Mouse (Mus musculus): ENCODE results near the gene Serpinb9. TPM values are rescaled to one million over a fixed set of nuclear protein-coding genes. Genes with fewer than 3 reads are reported as not detected.

Serpinb9 gene
- total and polyA plus RNA-seq, 2 experiments from 2014 or later = 3.4 to 3.8 TPM

GRCm38 (mm10) chr13:33001341-33001740 is 1.7 kb upstream of the Serpinb9 start:
- WGBS = 96% methylated on average over 5 of the region's 5 CpGs

GRCm38 (mm10) chr13:33003523-33004413 is 718 bp downstream of the Serpinb9 start:
- peak overlapping the region; percentile 25 for H3K4me3 ChIP-seq (ENCODE audit: low read length)
- ATAC-seq = 0 out of 2 replicates have a peak, but pooled peaks have one; percentile 38
- no peaks in the 10 kb centered on the region for H3K4me1 ChIP-seq (ENCODE audit: insufficient read depth, low read length)
- no peaks in the 10 kb centered on the region for H3K9me3 ChIP-seq (ENCODE audit: low read length)
- H3K36me3 ChIP-seq (ENCODE audit: insufficient read depth, low read length) = no peaks in the 10 kb centered on the region
- whole genome bisulfite sequencing = 65% methylated on average over 9 of the region's 9 CpGs
- peak overlapping the region; percentile 44 for H3K9ac ChIP-seq (replicated peaks; ENCODE audit: low read length)
- peak overlapping the region; percentile 54 for H3K4me2 ChIP-seq (ENCODE audit: low read depth, low read length)
- no peak for DNase-seq (ENCODE audit: low spot score)
- no peak for TF ChIP-seq CTCF (IDR thresholded peaks at IDR 0.05; ENCODE audit: low read depth)
- peak overlapping the region; percentile 68 for H3K27ac ChIP-seq
- no peaks in the 10 kb centered on the region for H3K27me3 ChIP-seq (ENCODE audit: insufficient read depth, low read length)

More at GRCm38 (mm10) chr13:33001341-33001740, 1.7 kb upstream of the Serpinb9 start:
- Histone ChIP-seq H3K36me3 (ENCODE audit: insufficient read depth, low read length) (no peaks in the 10 kb centered on the region), H3K4me2 (ENCODE audit: low read depth, low read length) (no peak overlapping the region), H3K9me3 (ENCODE audit: low read length) (no peaks in the 10 kb centered on the region), H3K4me1 (ENCODE audit: insufficient read depth, low read length) (no peaks in the 10 kb centered on the region), H3K27ac (no peak overlapping the region), H3K9ac (replicated peaks; ENCODE audit: low read length) (no peak overlapping the region), H3K4me3 (ENCODE audit: low read length) (no peak overlapping the region), H3K27me3 (ENCODE audit: insufficient read depth, low read length) (no peaks in the 10 kb centered on the region)
- no peak for ATAC-seq
- DNase-seq (ENCODE audit: low spot score) = no peak
- TF ChIP-seq CTCF (IDR thresholded peaks at IDR 0.05; ENCODE audit: low read depth) = no peak

DNA sequence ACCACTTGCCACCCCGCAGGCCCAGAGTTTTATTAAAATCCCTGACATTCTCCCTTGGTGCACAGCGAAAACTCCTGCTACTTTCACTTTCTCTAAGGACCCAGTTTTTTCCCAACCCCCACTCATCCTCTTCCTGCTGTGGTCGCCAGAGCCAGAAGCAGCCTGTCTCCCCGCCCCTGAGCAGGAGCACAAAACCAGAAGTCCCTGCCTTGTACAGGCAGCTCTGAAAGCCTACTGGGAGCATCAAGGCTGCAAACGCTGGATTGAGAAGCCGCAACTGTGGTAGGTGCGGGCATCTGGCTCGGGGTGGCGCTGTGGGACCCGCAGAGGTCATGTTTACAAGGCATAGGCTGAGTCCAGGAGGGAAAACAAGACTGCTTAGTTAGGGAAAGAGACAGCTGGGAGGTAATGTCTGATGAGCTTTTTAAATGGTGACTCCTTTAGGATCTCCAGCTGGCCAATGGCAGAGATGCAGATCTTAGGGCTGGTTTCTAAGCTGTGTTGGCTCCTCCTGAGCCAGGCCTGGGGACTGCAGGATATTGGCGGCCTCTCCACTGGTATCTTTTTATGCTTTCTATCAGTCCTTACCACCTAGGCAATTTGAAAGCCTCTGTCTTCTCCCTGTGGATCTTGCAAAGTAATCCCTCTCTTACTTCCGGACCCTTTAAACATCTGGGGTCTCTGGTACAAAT is 1.5 kb downstream of the Serpinb9 start:
- H3K9ac ChIP-seq (replicated peaks; ENCODE audit: low read length) = peak overlapping the region; percentile 44
- DNase-seq (ENCODE audit: low spot score) (peak; percentile 80), ATAC-seq (peak; percentile 96)
- no peaks in the 10 kb centered on the region for H3K9me3 ChIP-seq (ENCODE audit: low read length)
- 21% methylated on average over 12 of the region's 12 CpGs for WGBS
- peak overlapping the region; percentile 54 for H3K4me2 ChIP-seq (ENCODE audit: low read depth, low read length)
- H3K4me3 ChIP-seq (ENCODE audit: low read length) = peak overlapping the region; percentile 25
- no peaks in the 10 kb centered on the region for H3K36me3 ChIP-seq (ENCODE audit: insufficient read depth, low read length)
- peak; percentile 77 for TF ChIP-seq CTCF (IDR thresholded peaks at IDR 0.05; ENCODE audit: low read depth)
- peak overlapping the region; percentile 68 for H3K27ac ChIP-seq
- no peaks in the 10 kb centered on the region for H3K4me1 ChIP-seq (ENCODE audit: insufficient read depth, low read length)
- no peaks in the 10 kb centered on the region for H3K27me3 ChIP-seq (ENCODE audit: insufficient read depth, low read length)

DNA sequence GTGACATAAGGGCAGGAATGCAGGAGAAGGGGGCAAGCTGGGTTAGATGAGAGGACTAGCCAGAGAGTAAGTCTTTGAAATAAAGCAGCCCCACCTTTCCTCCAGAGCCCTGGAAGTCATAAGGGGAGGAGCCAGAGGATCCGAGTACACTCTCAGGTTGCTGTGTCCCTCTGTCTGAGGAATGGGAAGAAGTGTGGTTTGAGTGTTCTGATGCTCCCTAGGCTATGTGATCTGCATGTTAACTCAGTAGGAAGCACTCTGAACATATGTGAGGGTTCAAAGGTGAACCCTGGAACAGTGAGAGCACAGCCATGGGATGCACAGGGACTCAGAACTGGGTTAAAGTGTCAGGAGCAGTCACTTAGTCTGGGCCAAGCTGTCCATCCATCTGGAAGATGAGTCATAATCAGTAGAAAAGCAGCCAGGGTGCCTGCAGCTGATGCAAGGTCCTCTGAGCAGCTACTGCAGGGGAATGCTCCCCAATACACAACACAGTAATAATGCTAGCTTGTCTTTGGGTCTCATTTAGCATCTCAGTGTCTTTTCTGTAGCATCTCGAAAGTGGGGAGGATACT is 2.5 kb downstream of the Serpinb9 start:
- Histone ChIP-seq H3K27ac (no peak overlapping the region), H3K36me3 (ENCODE audit: insufficient read depth, low read length) (no peaks in the 10 kb centered on the region), H3K9ac (replicated peaks; ENCODE audit: low read length) (no peak overlapping the region), H3K4me3 (ENCODE audit: low read length) (no peak overlapping the region), H3K4me2 (ENCODE audit: low read depth, low read length) (no peak overlapping the region; the same call in 1 of the 2 replicates), H3K9me3 (ENCODE audit: low read length) (no peaks in the 10 kb centered on the region), H3K4me1 (ENCODE audit: insufficient read depth, low read length) (no peaks in the 10 kb centered on the region), H3K27me3 (ENCODE audit: insufficient read depth, low read length) (no peaks in the 10 kb centered on the region)
- TF ChIP-seq CTCF (IDR thresholded peaks at IDR 0.05; ENCODE audit: low read depth) = no peak
- DNase-seq (ENCODE audit: low spot score) = no peak
- no peak for ATAC-seq
- 66% methylated on average over 2 of the region's 2 CpGs for WGBS

- H3K4me1 ChIP-seq (ENCODE audit: insufficient read depth, low read length) = no peaks in the 10 kb centered on the region
- no peaks in the 10 kb centered on the region for H3K36me3 ChIP-seq (ENCODE audit: insufficient read depth, low read length)
- no peak overlapping the region for H3K9ac ChIP-seq (replicated peaks; ENCODE audit: low read length)
- H3K27ac ChIP-seq = no peak overlapping the region
- no peak overlapping the region for H3K4me2 ChIP-seq (ENCODE audit: low read depth, low read length)
- TF ChIP-seq CTCF (IDR thresholded peaks at IDR 0.05; ENCODE audit: low read depth) = no peak
- no peak overlapping the region for H3K4me3 ChIP-seq (ENCODE audit: low read length)
- H3K27me3 ChIP-seq (ENCODE audit: insufficient read depth, low read length) = no peaks in the 10 kb centered on the region
- no peak for ATAC-seq
- DNase-seq (ENCODE audit: low spot score) = no peak
- no peaks in the 10 kb centered on the region for H3K9me3 ChIP-seq (ENCODE audit: low read length)
- 84% methylated on average over 3 of the region's 3 CpGs for WGBS
These were observed 3.5 kb downstream of the Serpinb9 start for GRCm38 (mm10) chr13:33006555-33006954.

GRCm38 (mm10) chr13:33012395-33012794 is 9.3 kb downstream of the Serpinb9 start:
- DNase-seq (ENCODE audit: low spot score) (no peak), ATAC-seq (no peak)
- H3K9ac ChIP-seq (replicated peaks; ENCODE audit: low read length) = no peak overlapping the region
- no peaks in the 10 kb centered on the region for H3K36me3 ChIP-seq (ENCODE audit: insufficient read depth, low read length)
- H3K27ac ChIP-seq = no peak overlapping the region
- WGBS = 79% methylated on average over 1 of the region's 1 CpGs
- no peaks in the 10 kb centered on the region for H3K9me3 ChIP-seq (ENCODE audit: low read length)
- TF ChIP-seq CTCF (IDR thresholded peaks at IDR 0.05; ENCODE audit: low read depth) = no peak
- no peaks in the 10 kb centered on the region for H3K27me3 ChIP-seq (ENCODE audit: insufficient read depth, low read length)
- H3K4me3 ChIP-seq (ENCODE audit: low read length) = no peak overlapping the region
- no peaks in the 10 kb centered on the region for H3K4me1 ChIP-seq (ENCODE audit: insufficient read depth, low read length)
- H3K4me2 ChIP-seq (ENCODE audit: low read depth, low read length) = no peak overlapping the region

Data from hindbrain, postnatal 0 days (tissue).